Mouse (Mus musculus): ENCODE data around the gene Brca1.
A peak's percentile ranks its signal among the peaks of the same experiment; 100 is the strongest.
"Not testable (repeated sequence)": the region's sequence is repeated elsewhere in the genome, so short reads cannot be mapped to it uniquely, and the experiment has no call there.

Gene Brca1

GRCm38 (mm10) chr11:101451536-101451935, 100.2 kb downstream of the Brca1 start:
- DNase-seq (ENCODE audit: inconsistent age in 2 of 2, low spot score in 1 of 2), result no peak

GRCm38 (mm10) chr11:101450394-101450793, 101.4 kb downstream of the Brca1 start:
- DNase-seq (ENCODE audit: inconsistent age in 2 of 2, low spot score in 1 of 2), result no peak

- DNase-seq (ENCODE audit: inconsistent age in 2 of 2, low spot score in 1 of 2), result not testable (repeated sequence)
Measured at GRCm38 (mm10) chr11:101449596-101449995, 102.2 kb downstream of the Brca1 start.

GRCm38 (mm10) chr11:101448899-101449298, 102.9 kb downstream of the Brca1 start:
- no peak for DNase-seq (ENCODE audit: inconsistent age in 2 of 2, low spot score in 1 of 2)

GRCm38 (mm10) chr11:101448274-101448746, 103.4 kb downstream of the Brca1 start, which contains the start of gene Ifi35:
Gene Ifi35, plus strand, starts transcription at chr11:101448407.
- peak; percentile 88 to 95 for DNase-seq (ENCODE audit: inconsistent age in 2 of 2, low spot score in 1 of 2)

GRCm38 (mm10) chr11:101447786-101448185, 104.0 kb downstream of the Brca1 start:
- DNase-seq (ENCODE audit: inconsistent age in 2 of 2, low spot score in 1 of 2), result no peak

GRCm38 (mm10) chr11:101446860-101447259, 104.9 kb downstream of the Brca1 start:
- not testable (repeated sequence) for DNase-seq (ENCODE audit: inconsistent age in 2 of 2, low spot score in 1 of 2)

GRCm38 (mm10) chr11:101446319-101446718, 105.4 kb downstream of the Brca1 start:
- no peak for DNase-seq (ENCODE audit: inconsistent age in 2 of 2, low spot score in 1 of 2)

- DNase-seq (ENCODE audit: inconsistent age in 2 of 2, low spot score in 1 of 2), result no peak
Measured at GRCm38 (mm10) chr11:101442760-101443159, 109.0 kb downstream of the Brca1 start.

GRCm38 (mm10) chr11:101442127-101442693, 109.5 kb downstream of the Brca1 start, which contains the start of gene Rpl27:
Gene Rpl27, plus strand, starts transcription at chr11:101442298.
- DNase-seq (ENCODE audit: inconsistent age in 2 of 2, low spot score in 1 of 2), result peak; percentile 99

GRCm38 (mm10) chr11:101441450-101442126, 110.2 kb downstream of the Brca1 start:
- not testable (repeated sequence) for DNase-seq (ENCODE audit: inconsistent age in 2 of 2, low spot score in 1 of 2)
